Mouse (Mus musculus) heart, postnatal 0 days (tissue): ENCODE results near the gene Kansl1. TPM values are rescaled to one million over a fixed set of nuclear protein-coding genes. Genes with fewer than 3 reads are reported as not detected.

Experiments
- ATAC-seq: fragments of 200-750 bp; cut with Nextera tagmentation; 2 replicates; pipeline ENCODE4 v1.8.0; 2017; ENCODE audit warnings: low read depth, moderate number of reproducible peaks, moderate library complexity; ENCODE audit not compliant: insufficient read depth
- DNase-seq: peaks from one replicate; pipeline ENCODE4 v3.0.0-alpha.2; 2016; ENCODE audit warnings: low spot score
- H3K27ac ChIP-seq: fragments of 300-500 bp; sonication (generic); 2 replicates; pipeline ENCODE4 v1.5.1; 2014; ENCODE audit warnings: low read depth, mild to moderate bottlenecking
- H3K27me3 ChIP-seq: fragments of 300-500 bp; sonication (generic); 2 replicates; pipeline ENCODE4 v1.6.1; 2014; ENCODE audit warnings: low read length, mixed read lengths; ENCODE audit not compliant: control insufficient read depth, insufficient read depth
- H3K36me3 ChIP-seq: fragments of 300-500 bp; sonication (generic); replicated peaks from 2 replicates; pipeline ENCODE4 v1.6.1; 2014; ENCODE audit warnings: low read length, mixed read lengths; ENCODE audit not compliant: control insufficient read depth, insufficient read depth
- H3K4me1 ChIP-seq: fragments of 300-500 bp; sonication (generic); 2 replicates; pipeline ENCODE4 v1.6.1; 2014; ENCODE audit warnings: antibody characterized with exemption; ENCODE audit not compliant: control insufficient read depth, insufficient read depth
- H3K4me2 ChIP-seq: fragments of 300-500 bp; sonication (generic); 2 replicates; pipeline ENCODE4 v1.6.1; 2014; ENCODE audit warnings: low read depth, mild to moderate bottlenecking, low read length, moderate library complexity
- H3K4me3 ChIP-seq: fragments of 300-500 bp; sonication (generic); 2 replicates; pipeline ENCODE4 v1.5.1; 2014; ENCODE audit warnings: low read depth, low read length
- H3K9ac ChIP-seq: fragments of 300-500 bp; sonication (generic); replicated peaks from 2 replicates; pipeline ENCODE4 v1.6.1; 2014; ENCODE audit warnings: low read depth, low read length, mixed read lengths
- H3K9me3 ChIP-seq: fragments of 300-500 bp; sonication (generic); replicated peaks from 2 replicates; pipeline ENCODE4 v1.6.1; 2016; ENCODE audit warnings: low read length; ENCODE audit not compliant: control insufficient read depth
- CTCF ChIP-seq: IDR thresholded peaks from 2 replicates; pipeline ENCODE4 v1.5.1; 2016; ENCODE audit warnings: antibody characterized with exemption, control low read depth, low read depth
- EP300 ChIP-seq: IDR thresholded peaks from 2 replicates; pipeline ENCODE4 v1.6.1; 2016; ENCODE audit warnings: antibody characterized with exemption, low read depth
- WGBS: fragments of 180-500 bp; shearing (Covaris S2); extraction: QIAGEN DNeasy Blood & Tissue Kit; methylation state at CpG from one replicate; pipeline ENCODE4 v1.1.7; 2014; 5-methylcytosine and 5-hydroxymethylcytosine counted together
- polyA plus RNA-seq: library from polyadenylated mRNA; unstranded; fragments of >200 nt; fragmentation: Nextera tagmentation; extraction: Ambion mirVana; gene quantifications from 2 replicates; pipeline ENCODE4 v1.2.1, GENCODE M21; 2015
- total RNA-seq: library from RNA; depleted of rRNA; stranded (reverse); fragments of >200 nt; gene quantifications from 2 replicates; pipeline ENCODE4 v1.2.3, GENCODE M21; 2014; ENCODE audit warnings: low replicate concordance

Gene Kansl1
- total and polyA plus RNA-seq, 2 experiments from 2014 or later, result 7.5 to 34.7 TPM

DNA sequence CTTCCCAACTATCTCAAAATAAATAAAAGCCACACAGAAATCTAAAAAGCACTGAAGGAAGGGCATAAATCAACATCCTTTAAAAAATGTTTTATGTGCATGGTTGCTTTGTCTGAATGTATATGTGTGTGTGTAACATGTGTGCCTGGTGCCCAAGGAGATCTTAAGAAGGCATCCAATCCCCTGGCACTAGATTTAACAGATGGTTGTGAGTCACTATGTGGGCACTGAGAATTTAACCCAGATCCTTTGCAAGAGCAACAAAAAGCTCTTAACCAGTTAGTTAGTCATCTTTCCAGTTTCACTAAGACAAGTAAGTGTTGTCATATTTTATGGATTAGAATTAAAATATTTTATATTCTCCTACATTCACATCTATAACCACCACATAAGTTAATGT, 56.4 kb downstream of the Kansl1 start:
- no peaks in the 10 kb centered on the region for H3K9me3 ChIP-seq
- H3K27me3 ChIP-seq, result no peaks in the 10 kb centered on the region
- no peak overlapping the region for H3K4me2 ChIP-seq
- H3K9ac ChIP-seq, result no peak overlapping the region
- TF ChIP-seq EP300 (no peak), CTCF (no peak)
- ATAC-seq (no peak), DNase-seq (no peak)
- no peaks in the 10 kb centered on the region for H3K4me1 ChIP-seq
- H3K36me3 ChIP-seq, result peaks cover 11% of the 10 kb centered on the region
- H3K4me3 ChIP-seq, result no peak overlapping the region
- no peak overlapping the region for H3K27ac ChIP-seq

DNA sequence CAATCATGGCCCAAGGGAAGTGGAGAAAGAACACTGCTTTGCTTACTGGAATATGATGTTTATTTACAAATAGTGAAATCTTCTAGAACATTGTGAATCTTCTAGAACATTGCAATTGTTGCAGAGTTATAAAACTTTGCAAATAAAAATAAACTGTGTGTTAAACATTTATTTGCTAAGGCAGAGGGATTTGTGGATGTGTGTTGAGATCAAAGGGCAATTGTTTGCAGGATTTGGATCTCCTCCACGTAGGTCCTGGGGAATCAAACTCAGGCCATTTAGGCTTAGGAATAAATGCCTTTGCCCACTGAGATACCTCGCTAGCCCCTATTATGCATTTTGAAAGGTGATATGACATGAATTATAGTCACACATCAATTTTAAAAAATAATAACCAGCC, 61.3 kb downstream of the Kansl1 start:
- Histone ChIP-seq H3K4me3 (no peak overlapping the region), H3K4me2 (no peak overlapping the region), H3K27ac (no peak overlapping the region), H3K9ac (no peak overlapping the region), H3K36me3 (peaks cover 9% of the 10 kb centered on the region), H3K27me3 (no peaks in the 10 kb centered on the region), H3K4me1 (0 out of 2 replicates have a peak, but pooled peaks cover 5% of the 10 kb centered on the region), H3K9me3 (no peaks in the 10 kb centered on the region)
- no peak for TF ChIP-seq EP300
- no peak for TF ChIP-seq CTCF
- DNase-seq (no peak), ATAC-seq (no peak)
- 71% methylated on average over 2 of the region's 2 CpGs for WGBS

DNA sequence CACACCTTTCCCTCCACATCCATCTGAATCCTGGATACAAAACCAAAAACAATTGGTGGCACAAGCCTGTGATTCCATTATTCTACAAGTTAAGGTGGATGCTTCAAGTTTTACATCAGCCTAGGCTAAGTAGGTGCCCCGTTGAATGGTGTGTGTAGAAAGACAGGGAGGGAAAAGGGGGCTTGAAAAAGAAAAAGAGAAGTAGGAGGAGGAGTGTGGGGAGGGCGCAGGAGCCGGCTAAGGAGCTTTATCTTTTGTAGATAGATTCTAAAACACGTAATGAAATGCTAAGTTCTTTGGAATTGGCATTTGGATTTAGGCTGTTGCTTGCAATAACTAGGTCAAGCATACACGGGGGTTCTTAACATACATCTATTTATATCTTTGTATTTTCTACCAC, 67.7 kb downstream of the Kansl1 start:
- ATAC-seq (no peak), DNase-seq (no peak)
- no peak overlapping the region for H3K27ac ChIP-seq
- H3K9me3 ChIP-seq, result no peaks in the 10 kb centered on the region
- H3K27me3 ChIP-seq, result no peaks in the 10 kb centered on the region
- WGBS, result 33% methylated on average over 5 of the region's 5 CpGs
- H3K4me1 ChIP-seq, result peaks cover 35% of the 10 kb centered on the region
- H3K4me2 ChIP-seq, result no peak overlapping the region
- H3K36me3 ChIP-seq, result peaks cover 6% of the 10 kb centered on the region; the same call in 1 of the 2 replicates
- no peak overlapping the region for H3K4me3 ChIP-seq
- H3K9ac ChIP-seq, result no peak overlapping the region
- no peak for TF ChIP-seq EP300
- TF ChIP-seq CTCF, result no peak

DNA sequence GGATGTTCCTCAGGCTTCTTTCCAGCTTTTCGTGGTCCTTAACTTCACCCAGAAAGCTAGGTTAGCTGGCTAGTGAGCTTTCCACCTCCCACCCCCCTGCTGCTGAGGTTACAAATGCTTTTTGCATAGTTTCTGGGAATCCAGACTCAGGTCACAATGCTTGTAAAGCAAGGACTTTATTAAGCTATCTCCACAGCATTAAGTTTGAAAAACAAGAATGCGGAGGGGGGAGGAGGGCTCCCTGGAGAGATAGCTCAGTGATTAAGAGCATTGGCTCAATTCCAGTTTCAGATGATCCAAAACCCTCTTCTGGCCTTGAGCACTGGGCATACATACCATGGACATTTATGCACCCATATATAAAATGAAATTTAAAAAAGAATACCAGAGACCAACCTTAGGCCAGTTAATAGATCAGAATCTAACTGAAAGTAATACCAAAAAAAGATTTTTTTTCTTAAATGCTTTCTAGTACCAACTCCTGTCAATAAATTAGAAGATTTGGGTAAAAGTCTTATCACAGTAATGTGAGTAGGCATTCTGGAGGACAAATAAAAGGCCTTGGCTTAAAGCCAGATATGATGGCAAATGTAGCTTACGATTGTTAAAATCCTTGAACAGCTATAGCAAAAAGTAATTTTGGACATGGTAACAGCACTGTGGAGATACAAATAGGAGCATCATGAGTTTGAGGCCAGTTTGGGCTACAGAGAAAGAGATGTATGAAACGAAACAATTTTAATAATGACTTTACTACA, 69.0 kb downstream of the Kansl1 start:
- Histone ChIP-seq H3K4me3 (no peak overlapping the region), H3K9ac (no peak overlapping the region), H3K36me3 (peaks cover 6% of the 10 kb centered on the region; the same call in 1 of the 2 replicates), H3K27ac (no peak overlapping the region), H3K27me3 (no peaks in the 10 kb centered on the region), H3K9me3 (no peaks in the 10 kb centered on the region), H3K4me1 (peaks cover 35% of the 10 kb centered on the region), H3K4me2 (no peak overlapping the region)
- ATAC-seq (no peak), DNase-seq (no peak)
- WGBS, result 42% methylated on average over 4 of the region's 4 CpGs
- TF ChIP-seq EP300, result no peak
- TF ChIP-seq CTCF, result no peak

DNA sequence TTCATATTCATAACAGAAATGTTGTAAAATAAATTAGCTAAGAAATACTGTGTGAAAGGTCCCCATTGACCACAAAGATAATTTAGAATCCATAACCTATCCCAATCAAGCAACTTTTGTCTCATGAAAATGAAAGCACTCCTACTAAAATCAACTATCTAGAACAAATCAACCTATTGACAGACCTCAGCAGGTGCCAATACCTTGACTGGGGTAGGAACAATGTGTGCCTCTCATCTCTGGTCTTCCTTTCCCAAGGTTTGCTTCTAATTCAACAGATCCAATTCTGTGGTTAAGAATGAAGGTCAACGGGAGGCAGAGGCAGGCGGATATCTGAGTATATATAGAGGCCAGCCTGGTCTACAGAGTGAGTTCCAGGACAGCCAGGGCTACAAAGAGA, 73.0 kb downstream of the Kansl1 start:
- H3K27ac ChIP-seq, result no peak overlapping the region
- no peaks in the 10 kb centered on the region for H3K27me3 ChIP-seq
- H3K9ac ChIP-seq, result no peak overlapping the region
- peaks cover 22% of the 10 kb centered on the region for H3K4me1 ChIP-seq
- no peaks in the 10 kb centered on the region; the same call in 1 of the 2 replicates for H3K36me3 ChIP-seq
- no peak overlapping the region for H3K4me2 ChIP-seq
- TF ChIP-seq CTCF (no peak), EP300 (no peak)
- no peak overlapping the region for H3K4me3 ChIP-seq
- WGBS, result 94% methylated on average over 2 of the region's 2 CpGs
- no peak for ATAC-seq
- DNase-seq, result no peak
- H3K9me3 ChIP-seq, result no peaks in the 10 kb centered on the region

DNA sequence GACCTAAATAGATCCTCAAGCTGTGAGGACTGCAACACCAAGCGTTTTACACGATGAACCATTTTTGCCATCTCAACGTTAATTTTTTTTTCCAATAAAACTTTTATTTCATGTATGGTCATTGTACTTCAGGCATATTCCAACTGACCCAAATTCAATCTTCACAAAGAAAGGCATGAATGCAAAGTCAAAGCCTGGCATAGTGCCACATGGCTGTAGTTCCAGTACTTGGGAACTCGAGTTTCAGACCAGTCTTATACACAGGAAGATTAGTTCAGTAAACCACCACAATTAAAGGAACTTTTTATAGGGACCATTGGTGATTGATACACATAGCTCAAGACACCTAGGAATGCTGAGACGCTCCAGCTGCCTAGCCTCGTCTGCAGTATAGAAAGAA, 75.5 kb downstream of the Kansl1 start:
- WGBS, result 64% methylated on average over 6 of the region's 6 CpGs
- no peak for ATAC-seq

More for the DNA sequence above, 75.5 kb downstream of the Kansl1 start:
- H3K27ac ChIP-seq, result no peak overlapping the region
- H3K27me3 ChIP-seq, result no peaks in the 10 kb centered on the region
- no peak overlapping the region for H3K4me3 ChIP-seq
- no peaks in the 10 kb centered on the region; the same call in 1 of the 2 replicates for H3K36me3 ChIP-seq
- TF ChIP-seq EP300, result no peak
- TF ChIP-seq CTCF, result no peak
- no peaks in the 10 kb centered on the region for H3K9me3 ChIP-seq
- peaks cover 5% of the 10 kb centered on the region for H3K4me1 ChIP-seq
- no peak for DNase-seq
- H3K4me2 ChIP-seq, result no peak overlapping the region
- H3K9ac ChIP-seq, result no peak overlapping the region
